Mouse (Mus musculus) stomach, postnatal 0 days (tissue): ENCODE results near the gene Ccr7. TPM values are rescaled to one million over a fixed set of nuclear protein-coding genes. Genes with fewer than 3 reads are reported as not detected.

Experiments used
- ATAC-seq: fragments of 200-750 bp; cut with Nextera tagmentation; 2 replicates; pipeline ENCODE4 v1.8.0; 2017; ENCODE audit not compliant: low FRiP score, low TSS enrichment
- DNase-seq: peaks from one replicate; pipeline ENCODE4 v3.0.0-alpha.2; 2016; ENCODE audit warnings: low spot score
- H3K27ac ChIP-seq: fragments of 300-500 bp; sonication (generic); replicated peaks from 2 replicates; pipeline ENCODE4 v1.5.1; 2014; ENCODE audit warnings: mild to moderate bottlenecking, control low read depth
- H3K27me3 ChIP-seq: fragments of 300-500 bp; sonication (generic); 2 replicates; pipeline ENCODE4 v1.6.1; 2014; ENCODE audit warnings: low read length; ENCODE audit not compliant: control insufficient read depth, insufficient read depth
- H3K36me3 ChIP-seq: fragments of 300-500 bp; sonication (generic); 2 replicates; pipeline ENCODE4 v1.6.1; 2014; ENCODE audit warnings: low read length, mixed read lengths; ENCODE audit not compliant: control insufficient read depth, insufficient read depth
- H3K4me1 ChIP-seq: fragments of 300-500 bp; sonication (generic); replicated peaks from 2 replicates; pipeline ENCODE4 v1.6.1; 2014; ENCODE audit warnings: antibody characterized with exemption; ENCODE audit not compliant: control insufficient read depth, insufficient read depth
- H3K4me2 ChIP-seq: fragments of 300-500 bp; sonication (generic); replicated peaks from 2 replicates; pipeline ENCODE4 v1.6.1; 2014; ENCODE audit warnings: low read depth, mild to moderate bottlenecking, control low read depth, moderate library complexity
- H3K4me3 ChIP-seq: fragments of 300-500 bp; sonication (generic); 2 replicates; pipeline ENCODE4 v1.5.1; 2014; ENCODE audit warnings: low read depth, low read length, control low read depth
- H3K9ac ChIP-seq: fragments of 300-500 bp; sonication (generic); 2 replicates; pipeline ENCODE4 v1.6.1; 2014; ENCODE audit warnings: mild to moderate bottlenecking, low read length, control low read depth, mixed read lengths
- H3K9me3 ChIP-seq: fragments of 300-500 bp; sonication (generic); 2 replicates; pipeline ENCODE4 v1.6.1; 2016; ENCODE audit warnings: low read length; ENCODE audit not compliant: control insufficient read depth
- CTCF ChIP-seq: IDR thresholded peaks from 2 replicates; pipeline ENCODE4 v1.5.1; 2016; ENCODE audit warnings: antibody characterized with exemption, low read depth, mild to moderate bottlenecking, moderate library complexity
- EP300 ChIP-seq: optimal IDR thresholded peaks from 2 replicates; pipeline ENCODE3; 2016; ENCODE audit warnings: antibody characterized with exemption
- WGBS: fragments of 180-500 bp; shearing (Covaris S2); extraction: QIAGEN DNeasy Blood & Tissue Kit; methylation state at CpG from one replicate; pipeline ENCODE4 v1.1.7; 2014; 5-methylcytosine and 5-hydroxymethylcytosine counted together
- polyA plus RNA-seq: library from polyadenylated mRNA; unstranded; fragments of >200 nt; fragmentation: Nextera tagmentation; extraction: Ambion mirVana; gene quantifications from 2 replicates; pipeline ENCODE4 v1.2.1, GENCODE M21; 2015

The Ccr7 gene
- polyA plus RNA-seq, 1 experiment from 2014 or later: 0.07 TPM

GRCm38 (mm10) chr11:99112700-99113099, 42.2 kb downstream of the Ccr7 start:
- DNase-seq (no peak), ATAC-seq (no peak)
- Histone ChIP-seq H3K4me1 (no peaks in the 10 kb centered on the region; the same call in 1 of the 2 replicates), H3K9me3 (no peaks in the 10 kb centered on the region), H3K27ac (peak overlapping the region; percentile 69), H3K4me3 (no peak overlapping the region), H3K36me3 (no peaks in the 10 kb centered on the region), H3K27me3 (no peaks in the 10 kb centered on the region), H3K4me2 (no peak overlapping the region), H3K9ac (no peak overlapping the region)
- no peak for TF ChIP-seq CTCF
- WGBS: 9% methylated on average over 5 of the region's 5 CpGs

GRCm38 (mm10) chr11:99111631-99112030, 43.2 kb downstream of the Ccr7 start:
- WGBS: 81% methylated on average over 7 of the region's 7 CpGs
- H3K4me1 ChIP-seq: peaks cover 5% of the 10 kb centered on the region
- H3K36me3 ChIP-seq: no peaks in the 10 kb centered on the region
- ATAC-seq (no peak), DNase-seq (no peak)
- H3K9ac ChIP-seq: no peak overlapping the region
- H3K4me2 ChIP-seq: no peak overlapping the region
- H3K4me3 ChIP-seq: no peak overlapping the region
- no peak overlapping the region for H3K27ac ChIP-seq
- H3K27me3 ChIP-seq: no peaks in the 10 kb centered on the region
- TF ChIP-seq EP300 (no peak), CTCF (no peak)
- H3K9me3 ChIP-seq: no peaks in the 10 kb centered on the region

- Histone ChIP-seq H3K4me2 (no peak overlapping the region), H3K36me3 (no peaks in the 10 kb centered on the region), H3K9me3 (no peaks in the 10 kb centered on the region), H3K4me3 (no peak overlapping the region), H3K9ac (no peak overlapping the region), H3K27ac (no peak overlapping the region), H3K27me3 (no peaks in the 10 kb centered on the region), H3K4me1 (peaks cover 7% of the 10 kb centered on the region)
- WGBS: 51% methylated on average over 11 of the region's 11 CpGs
- ATAC-seq: no peak
- no peak for DNase-seq
- TF ChIP-seq CTCF: no peak
- TF ChIP-seq EP300: no peak
Observed at GRCm38 (mm10) chr11:99111155-99111554, 43.7 kb downstream of the Ccr7 start.

- no peak overlapping the region for H3K9ac ChIP-seq
- WGBS: 65% methylated on average over 15 of the region's 15 CpGs
- ATAC-seq: no peak
- no peaks in the 10 kb centered on the region for H3K9me3 ChIP-seq
- no peaks in the 10 kb centered on the region for H3K27me3 ChIP-seq
- H3K4me3 ChIP-seq: no peak overlapping the region
- H3K36me3 ChIP-seq: no peaks in the 10 kb centered on the region
- no peak for DNase-seq
- H3K27ac ChIP-seq: no peak overlapping the region
- H3K4me2 ChIP-seq: no peak overlapping the region
- TF ChIP-seq CTCF: peak; percentile 67
- no peak for TF ChIP-seq EP300
- peaks cover 7% of the 10 kb centered on the region for H3K4me1 ChIP-seq
Observed at GRCm38 (mm10) chr11:99110370-99111110, 44.3 kb downstream of the Ccr7 start.

GRCm38 (mm10) chr11:99108296-99108695, 46.6 kb downstream of the Ccr7 start:
- no peaks in the 10 kb centered on the region for H3K36me3 ChIP-seq
- no peak overlapping the region for H3K4me2 ChIP-seq
- H3K4me1 ChIP-seq: peaks cover 9% of the 10 kb centered on the region
- no peak for DNase-seq
- no peak overlapping the region for H3K4me3 ChIP-seq
- ATAC-seq: no peak
- no peak overlapping the region for H3K9ac ChIP-seq
- H3K9me3 ChIP-seq: no peaks in the 10 kb centered on the region
- WGBS: 69% methylated on average over 3 of the region's 3 CpGs
- no peaks in the 10 kb centered on the region for H3K27me3 ChIP-seq
- H3K27ac ChIP-seq: no peak overlapping the region
- no peak for TF ChIP-seq CTCF
- no peak for TF ChIP-seq EP300

- peaks cover 9% of the 10 kb centered on the region for H3K4me1 ChIP-seq
- H3K27me3 ChIP-seq: no peaks in the 10 kb centered on the region
- ATAC-seq (peak; percentile 91), DNase-seq (peak; percentile 84)
- no peak overlapping the region for H3K4me2 ChIP-seq
- TF ChIP-seq EP300 (no peak), CTCF (no peak)
- H3K9me3 ChIP-seq: no peaks in the 10 kb centered on the region
- H3K27ac ChIP-seq: peak overlapping the region; percentile 81
- 38% methylated on average over 12 of the region's 12 CpGs for WGBS
- H3K9ac ChIP-seq: 0 out of 2 replicates have a peak overlapping the region, but pooled peaks have one; percentile 31
- no peaks in the 10 kb centered on the region for H3K36me3 ChIP-seq
- H3K4me3 ChIP-seq: no peak overlapping the region
Observed at GRCm38 (mm10) chr11:99105981-99106726, 48.7 kb downstream of the Ccr7 start.
